Comparison of ENCODE assay signal across 8 mouse cellular contexts in genomic region chr13:21478759-21479670, GRCm38 (mm10). TPM values are rescaled to one million over a fixed set of nuclear protein-coding genes. Genes with fewer than 3 reads are reported as not detected.
DNase-seq lines count a peak whose midpoint lies in the region; ATAC-seq and TF ChIP-seq lines count a peak whose summit lies in the region.
"Not testable (repeated sequence)": the region's sequence is repeated elsewhere in the genome, so short reads cannot be mapped to it uniquely, and the experiment has no call there.

Gene Zkscan4 (plus strand): TSS chr13:21478907.
Gene Gm10065 (minus strand): TSS chr13:21479441.

- TF ChIP-seq POLR2A in cortical plate, adult 2 months (IDR thresholded peaks at IDR 0.05; ENCODE audit: extremely low read depth, insufficient read depth, low read length), result peak; percentile 37

- H3K4me2 ChIP-seq in hindbrain, embryonic 12.5 days (replicated peaks), result peak within 1 kb of the TSS; percentile 67
- peak within 1 kb of the TSS; percentile 62 for H3K4me2 ChIP-seq in neural tube, embryonic 13.5 days

- not testable (repeated sequence) for H3K27me3 ChIP-seq in hindbrain, embryonic 12.5 days; neural tube, embryonic 13.5 days

- peak; percentile 52 for DNase-seq in adipocyte (ENCODE audit: low spot score)
- DNase-seq in gastrocnemius, adult 18-20 months (ENCODE audit: low spot score), result peak; percentile 59
- peak; percentile 67 for DNase-seq in layer of hippocampus, adult 9-11 months
- peak; percentile 54 to 55 for DNase-seq in lung, adult 18-20 months
- peak; percentile 36 for DNase-seq in testis, postnatal 14 days (ENCODE audit: low spot score)

- H3K4me3 ChIP-seq in cortical plate, adult 2 months (ENCODE audit: insufficient read depth, low read length), result peak within 1 kb of the TSS; percentile 80
- peak within 1 kb of the TSS; percentile 55 for H3K4me3 ChIP-seq in hindbrain, embryonic 12.5 days
- peak within 1 kb of the TSS; percentile 66 for H3K4me3 ChIP-seq in neural tube, embryonic 13.5 days

- H3K9me3 ChIP-seq in hindbrain, embryonic 12.5 days (replicated peaks); neural tube, embryonic 13.5 days: not testable (repeated sequence)

- peak; percentile 90 for ATAC-seq in hindbrain, embryonic 12.5 days (ENCODE audit: low FRiP score)
- peak; percentile 95 for ATAC-seq in neural tube, embryonic 13.5 days (ENCODE audit: low read depth)

- peak within 1 kb of the TSS; percentile 61 for H3K27ac ChIP-seq in cortical plate, adult 2 months (ENCODE audit: insufficient read depth, low read length)
- H3K27ac ChIP-seq in hindbrain, embryonic 12.5 days, result peak within 1 kb of the TSS; percentile 76
- peak within 1 kb of the TSS; percentile 78 for H3K27ac ChIP-seq in neural tube, embryonic 13.5 days (replicated peaks)

- 4% methylated on average over 31 of the region's 31 CpGs for WGBS in hindbrain, embryonic 12.5 days
- WGBS in neural tube, embryonic 13.5 days, result 4% methylated on average over 20 of the region's 31 CpGs

- TF ChIP-seq CTCF in cortical plate, adult 2 months (IDR thresholded peaks at IDR 0.05; ENCODE audit: extremely low read depth, insufficient read depth, low read length), result not testable (repeated sequence)

- H3K4me1 ChIP-seq in cortical plate, adult 2 months (ENCODE audit: control insufficient read depth, insufficient read depth, low read length); hindbrain, embryonic 12.5 days: not testable (repeated sequence)
- peaks cover 14% of the 10 kb centered on the region for H3K4me1 ChIP-seq in neural tube, embryonic 13.5 days (replicated peaks)

- H3K36me3 ChIP-seq in hindbrain, embryonic 12.5 days, result not testable (repeated sequence)
- H3K36me3 ChIP-seq in neural tube, embryonic 13.5 days, result peaks cover 11% of the 10 kb centered on the region

- H3K9ac ChIP-seq in hindbrain, embryonic 12.5 days, result peak within 1 kb of the TSS; percentile 64
- H3K9ac ChIP-seq in neural tube, embryonic 13.5 days, result peak within 1 kb of the TSS; percentile 78

RNA-seq across cellular contexts. Expression of gene Zkscan4, which starts in this region (rescaled TPM):
- 3.8 and 4.1 TPM in 2 replicates for polyA plus RNA-seq in cortical plate, adult 2 months (2012; rRNA removed)
- under 1 TPM; 0.40 to 0.73 TPM for total RNA-seq in gastrocnemius, adult 18-20 months (2021)
- 6.8 and 7.0 TPM in 2 replicates for polyA plus RNA-seq in hindbrain, embryonic 12.5 days (2016; fragmentation: Nextera tagmentation; extraction: Ambion mirVana)
- 8.9 and 9.0 TPM in 2 replicates for polyA plus RNA-seq in neural tube, embryonic 13.5 days (2015; fragmentation: Nextera tagmentation; extraction: Ambion mirVana)

RNA-seq across cellular contexts. Expression of gene Gm10065, which starts in this region (rescaled TPM):
- polyA plus RNA-seq in cortical plate, adult 2 months (2012; rRNA removed), result not detected in 2 replicates
- total RNA-seq in gastrocnemius, adult 18-20 months (2021), result not detected
- polyA plus RNA-seq in hindbrain, embryonic 12.5 days (2016; fragmentation: Nextera tagmentation; extraction: Ambion mirVana), result not detected in 2 replicates
- polyA plus RNA-seq in neural tube, embryonic 13.5 days (2015; fragmentation: Nextera tagmentation; extraction: Ambion mirVana), result not detected in 2 replicates

Comparison
In these comparisons a context has a peak if more than half of its experiments do, and no peak if none do; other contexts are left out.
1. Peak in every context shown above with its lines: DNase-seq, ATAC-seq, H3K4me3 ChIP-seq and H3K27ac ChIP-seq.
2. Peak in DNase-seq in gastrocnemius, adult 18-20 months; RNA of the genes that start here not detected or under 1 TPM.